Mouse (Mus musculus) heart, embryonic 16.5 days (tissue): ENCODE results near the gene E2f2. TPM values are rescaled to one million over a fixed set of nuclear protein-coding genes. Genes with fewer than 3 reads are reported as not detected.

ENCODE experiments used
- ATAC-seq: fragments of 200-750 bp; cut with Nextera tagmentation; replicated peaks from 2 replicates; pipeline ENCODE4 v1.8.0; 2017; ENCODE audit warnings: moderate number of reproducible peaks; ENCODE audit not compliant: insufficient read depth, low FRiP score; ENCODE audit errors: extremely low read depth
- H3K27ac ChIP-seq: fragments of 300-500 bp; sonication (generic); 2 replicates; pipeline ENCODE4 v1.5.1; 2014; ENCODE audit warnings: mild to moderate bottlenecking, low read length, control low read depth, moderate library complexity
- H3K27me3 ChIP-seq: fragments of 300-500 bp; sonication (generic); 2 replicates; pipeline ENCODE4 v1.6.1; 2014; ENCODE audit warnings: low read length, mixed read lengths; ENCODE audit not compliant: control insufficient read depth, insufficient read depth
- H3K36me3 ChIP-seq: fragments of 300-500 bp; sonication (generic); 2 replicates; pipeline ENCODE4 v1.6.1; 2014; ENCODE audit not compliant: control insufficient read depth, insufficient read depth
- H3K4me1 ChIP-seq: fragments of 300-500 bp; sonication (generic); 2 replicates; pipeline ENCODE4 v1.6.1; 2014; ENCODE audit warnings: low read length, mixed read lengths; ENCODE audit not compliant: control insufficient read depth, insufficient read depth
- H3K4me2 ChIP-seq: fragments of 300-500 bp; sonication (generic); 2 replicates; pipeline ENCODE4 v1.6.1; 2014; ENCODE audit warnings: low read depth, mild to moderate bottlenecking, control low read depth, low read length
- H3K4me3 ChIP-seq: fragments of 300-500 bp; sonication (generic); 2 replicates; pipeline ENCODE4 v1.5.1; 2014; ENCODE audit warnings: mild to moderate bottlenecking, control low read depth, low read length
- H3K9ac ChIP-seq: fragments of 300-500 bp; sonication (generic); 2 replicates; pipeline ENCODE4 v1.6.1; 2014; ENCODE audit warnings: low read length, control low read depth
- H3K9me3 ChIP-seq: fragments of 300-500 bp; sonication (generic); replicated peaks from 2 replicates; pipeline ENCODE4 v1.6.1; 2016; ENCODE audit warnings: low read length; ENCODE audit not compliant: control insufficient read depth
- WGBS: fragments of 180-500 bp; shearing (Covaris S2); extraction: QIAGEN DNeasy Blood & Tissue Kit; methylation state at CpG from one replicate; pipeline ENCODE4 v1.1.7; 2014; 5-methylcytosine and 5-hydroxymethylcytosine counted together
- polyA plus RNA-seq: library from polyadenylated mRNA; unstranded; fragments of >200 nt; fragmentation: Nextera tagmentation; extraction: Ambion mirVana; gene quantifications from 2 replicates; pipeline ENCODE4 v1.2.1, GENCODE M21; 2015

E2f2 gene
- polyA plus RNA-seq, 1 experiment from 2014 or later: 11.0 TPM

DNA sequence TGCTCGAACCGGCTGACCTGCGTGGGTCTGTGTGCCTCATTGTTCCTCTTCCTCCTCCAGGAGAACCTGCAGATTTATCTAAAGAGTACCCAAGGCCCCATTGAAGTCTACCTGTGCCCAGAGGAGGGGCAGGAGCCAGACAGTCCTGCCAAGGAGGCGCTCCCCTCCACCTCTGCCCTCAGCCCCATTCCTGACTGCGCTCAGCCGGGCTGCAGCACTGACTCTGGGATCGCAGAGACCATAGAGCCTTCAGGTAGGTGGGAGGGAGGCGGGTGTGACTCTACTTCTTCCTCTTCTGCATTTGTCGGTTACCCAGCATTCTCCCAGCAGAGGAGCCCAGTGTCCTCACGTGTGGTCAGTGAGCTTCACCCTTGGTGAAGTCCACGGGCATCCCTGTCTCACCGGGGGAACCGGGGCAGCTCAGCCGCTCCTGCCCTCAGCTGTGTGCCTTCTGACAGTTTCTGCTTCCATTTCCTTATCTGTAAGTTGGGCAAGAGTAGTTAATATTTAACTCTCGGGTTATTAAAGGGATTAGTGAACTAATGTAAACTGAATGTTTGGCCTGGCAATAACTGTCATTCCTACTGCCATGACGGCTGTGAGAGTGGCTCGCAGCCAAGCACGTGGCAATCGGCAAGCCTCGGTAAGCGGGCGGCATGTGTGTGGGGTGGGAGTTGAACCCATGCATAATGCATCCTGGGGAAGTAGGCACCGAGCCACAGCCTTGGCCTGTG, 14.7 kb downstream of the E2f2 start:
- Histone ChIP-seq H3K4me3 (no peak overlapping the region), H3K4me1 (peaks cover 5% of the 10 kb centered on the region; the same call in 1 of the 2 replicates), H3K36me3 (peaks cover 2% of the 10 kb centered on the region; the same call in 1 of the 2 replicates), H3K9ac (no peak overlapping the region), H3K27ac (no peak overlapping the region), H3K27me3 (no peaks in the 10 kb centered on the region), H3K9me3 (no peaks in the 10 kb centered on the region), H3K4me2 (no peak overlapping the region)
- ATAC-seq: no peak
- WGBS: 82% methylated on average over 23 of the region's 23 CpGs

- Histone ChIP-seq H3K27me3 (no peaks in the 10 kb centered on the region), H3K4me2 (no peak overlapping the region), H3K27ac (no peak overlapping the region), H3K36me3 (peaks cover 6% of the 10 kb centered on the region; the same call in 1 of the 2 replicates), H3K9me3 (no peaks in the 10 kb centered on the region), H3K4me1 (peaks cover 9% of the 10 kb centered on the region; the same call in 1 of the 2 replicates), H3K9ac (no peak overlapping the region), H3K4me3 (no peak overlapping the region)
- ATAC-seq: no peak
- WGBS: 82% methylated on average over 6 of the region's 6 CpGs
Observed at GRCm38 (mm10) chr4:136188973-136189737, 17.0 kb downstream of the E2f2 start.

DNA sequence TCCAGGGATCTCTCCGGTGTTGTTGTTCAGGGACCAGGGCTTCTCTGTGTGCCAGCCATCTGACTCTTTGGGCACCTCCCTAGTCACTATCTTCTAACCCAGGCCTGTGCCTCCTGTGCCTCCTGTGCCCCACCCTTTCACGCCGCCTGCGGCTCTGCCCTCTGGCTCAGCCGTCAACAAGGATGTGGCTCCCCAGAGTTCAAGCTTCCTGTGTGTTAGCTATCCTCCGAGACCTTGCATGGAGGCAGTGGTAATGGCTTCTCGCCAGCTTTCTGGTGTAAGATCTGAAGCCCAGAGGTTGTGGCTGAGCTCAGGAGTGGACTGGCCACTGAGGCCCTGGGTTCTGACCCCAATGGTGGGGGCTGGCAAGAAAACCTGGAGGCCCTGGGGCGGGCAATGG, 17.7 kb downstream of the E2f2 start:
- no peaks in the 10 kb centered on the region for H3K9me3 ChIP-seq
- no peak overlapping the region for H3K9ac ChIP-seq
- peaks cover 6% of the 10 kb centered on the region; the same call in 1 of the 2 replicates for H3K36me3 ChIP-seq
- no peaks in the 10 kb centered on the region for H3K27me3 ChIP-seq
- no peak overlapping the region for H3K27ac ChIP-seq
- H3K4me3 ChIP-seq: no peak overlapping the region
- no peak overlapping the region for H3K4me2 ChIP-seq
- 68% methylated on average over 8 of the region's 8 CpGs for WGBS
- peaks cover 12% of the 10 kb centered on the region; the same call in 1 of the 2 replicates for H3K4me1 ChIP-seq
- no peak for ATAC-seq

- Histone ChIP-seq H3K4me3 (no peak overlapping the region), H3K27me3 (no peaks in the 10 kb centered on the region), H3K9ac (no peak overlapping the region), H3K9me3 (no peaks in the 10 kb centered on the region), H3K36me3 (peaks cover 4% of the 10 kb centered on the region; the same call in 1 of the 2 replicates), H3K4me1 (peaks cover 7% of the 10 kb centered on the region; the same call in 1 of the 2 replicates), H3K27ac (no peak overlapping the region), H3K4me2 (no peak overlapping the region)
- no peak for ATAC-seq
- 68% methylated on average over 3 of the region's 3 CpGs for WGBS
Observed at GRCm38 (mm10) chr4:136193571-136193970, 21.4 kb downstream of the E2f2 start.

DNA sequence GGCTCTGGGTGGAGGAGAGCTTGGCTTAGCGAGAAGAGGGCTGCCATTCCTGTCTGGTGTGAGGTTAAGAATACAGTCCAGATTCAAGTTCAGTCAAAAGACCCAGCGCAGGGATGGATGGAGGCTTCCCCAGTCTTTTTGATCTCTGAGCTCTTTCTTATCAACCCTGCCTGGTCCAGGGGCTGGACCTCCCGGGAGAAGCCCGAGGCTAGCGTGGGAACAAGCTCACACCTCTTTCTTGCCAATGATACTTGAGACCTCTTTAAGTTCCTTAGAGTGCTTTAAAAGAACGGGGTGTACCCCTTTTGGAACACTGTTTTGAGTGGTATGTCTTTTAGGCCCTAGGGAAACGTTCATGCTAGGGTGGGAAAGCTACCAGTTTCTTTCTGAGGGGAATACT, 22.8 kb downstream of the E2f2 start:
- H3K27ac ChIP-seq: no peak overlapping the region

DNA sequence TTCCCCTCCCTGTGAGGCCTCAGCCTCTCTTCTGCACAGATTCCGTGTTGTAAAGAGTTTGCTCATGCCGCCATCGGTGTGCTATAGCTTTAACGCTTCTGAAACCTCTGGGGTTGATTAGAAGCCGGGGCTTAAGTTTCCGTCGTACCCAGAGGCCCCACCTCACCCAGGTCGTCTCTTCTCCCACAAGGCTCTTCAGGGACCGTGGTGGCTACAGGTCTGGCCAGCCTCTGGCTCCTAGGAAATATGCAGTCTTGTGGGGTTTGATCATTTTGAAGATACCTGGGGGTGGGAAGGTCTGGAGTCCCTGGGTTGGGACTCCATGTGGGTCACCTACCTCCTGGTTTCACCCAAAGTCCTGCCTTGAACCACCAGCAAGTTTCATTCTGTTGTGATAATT, 23.4 kb downstream of the E2f2 start:
- H3K9ac ChIP-seq: no peak overlapping the region
- H3K9me3 ChIP-seq: no peaks in the 10 kb centered on the region
- peaks cover 7% of the 10 kb centered on the region; the same call in 1 of the 2 replicates for H3K4me1 ChIP-seq
- no peak for ATAC-seq
- H3K4me3 ChIP-seq: no peak overlapping the region
- peaks cover 4% of the 10 kb centered on the region; the same call in 1 of the 2 replicates for H3K36me3 ChIP-seq
- H3K27ac ChIP-seq: no peak overlapping the region
- 65% methylated on average over 9 of the region's 9 CpGs for WGBS
- H3K27me3 ChIP-seq: no peaks in the 10 kb centered on the region
- no peak overlapping the region for H3K4me2 ChIP-seq

More for the DNA sequence above, 22.8 kb downstream of the E2f2 start:
- H3K4me2 ChIP-seq: no peak overlapping the region
- H3K4me3 ChIP-seq: no peak overlapping the region
- 24% methylated on average over 7 of the region's 7 CpGs for WGBS
- H3K9me3 ChIP-seq: no peaks in the 10 kb centered on the region
- H3K4me1 ChIP-seq: peaks cover 7% of the 10 kb centered on the region; the same call in 1 of the 2 replicates
- no peak for ATAC-seq
- peaks cover 4% of the 10 kb centered on the region; the same call in 1 of the 2 replicates for H3K36me3 ChIP-seq
- no peaks in the 10 kb centered on the region for H3K27me3 ChIP-seq
- no peak overlapping the region for H3K9ac ChIP-seq

- Histone ChIP-seq H3K27ac (no peak overlapping the region), H3K4me1 (peaks cover 7% of the 10 kb centered on the region; the same call in 1 of the 2 replicates), H3K4me3 (no peak overlapping the region), H3K4me2 (no peak overlapping the region), H3K9ac (no peak overlapping the region), H3K27me3 (peaks cover 3% of the 10 kb centered on the region; the same call in 1 of the 2 replicates), H3K36me3 (peaks cover 4% of the 10 kb centered on the region; the same call in 1 of the 2 replicates), H3K9me3 (no peaks in the 10 kb centered on the region)
- no peak for ATAC-seq
- 87% methylated on average over 10 of the region's 10 CpGs for WGBS
Observed at GRCm38 (mm10) chr4:136196201-136196600, 24.0 kb downstream of the E2f2 start.

DNA sequence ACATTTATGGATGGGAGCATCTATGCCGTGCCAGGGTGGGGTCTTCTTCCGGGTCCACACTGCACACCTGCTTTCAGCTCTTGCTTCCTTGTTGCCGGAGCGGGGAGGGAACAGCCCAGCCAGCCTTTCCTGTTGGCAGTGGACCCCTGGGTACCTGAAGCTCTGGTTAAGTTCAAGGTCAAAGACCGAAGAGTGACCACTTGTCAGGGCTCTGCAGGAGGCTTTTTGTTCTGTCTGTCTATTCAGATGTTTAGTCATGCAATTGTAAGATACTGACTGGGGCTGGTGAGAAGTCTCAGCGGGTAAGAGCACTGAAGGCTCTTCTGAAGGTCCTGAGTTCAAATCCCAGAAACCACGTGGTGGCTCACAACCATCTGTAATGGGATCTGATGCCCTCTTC, 26.7 kb downstream of the E2f2 start:
- 76% methylated on average over 7 of the region's 7 CpGs for WGBS
- Histone ChIP-seq H3K9me3 (no peaks in the 10 kb centered on the region), H3K4me2 (no peak overlapping the region), H3K27me3 (peaks cover 7% of the 10 kb centered on the region; the same call in 1 of the 2 replicates), H3K4me3 (no peak overlapping the region), H3K9ac (no peak overlapping the region), H3K4me1 (peaks cover 5% of the 10 kb centered on the region; the same call in 1 of the 2 replicates), H3K27ac (no peak overlapping the region), H3K36me3 (no peaks in the 10 kb centered on the region)
- no peak for ATAC-seq
